Mouse (Mus musculus): ENCODE measurements at regions not wholly inside any gene's neighbourhood (a gene's known extent, or its start where the extent isn't known, plus 50 kb on each side); places are given as distances from the start of the nearest gene placed in this dataset.

- TF ChIP-seq CTCF (IDR thresholded peaks at IDR 0.05; ENCODE audit: low read depth) (no peak), EP300 (optimal IDR thresholded peaks at IDR 0.05) (no peak)
Observed at GRCm38 (mm10) chrX:96031591-96031990, 64.3 kb upstream of the Msn start.

Data from stomach, postnatal 0 days (tissue).